Mouse (Mus musculus): ENCODE measurements at regions not wholly inside any gene's neighbourhood (a gene's known extent, or its start where the extent isn't known, plus 50 kb on each side); places are given as distances from the start of the nearest gene placed in this dataset.
"Not testable (repeated sequence)": the region's sequence is repeated elsewhere in the genome, so short reads cannot be mapped to it uniquely, and the experiment has no call there.

DNA sequence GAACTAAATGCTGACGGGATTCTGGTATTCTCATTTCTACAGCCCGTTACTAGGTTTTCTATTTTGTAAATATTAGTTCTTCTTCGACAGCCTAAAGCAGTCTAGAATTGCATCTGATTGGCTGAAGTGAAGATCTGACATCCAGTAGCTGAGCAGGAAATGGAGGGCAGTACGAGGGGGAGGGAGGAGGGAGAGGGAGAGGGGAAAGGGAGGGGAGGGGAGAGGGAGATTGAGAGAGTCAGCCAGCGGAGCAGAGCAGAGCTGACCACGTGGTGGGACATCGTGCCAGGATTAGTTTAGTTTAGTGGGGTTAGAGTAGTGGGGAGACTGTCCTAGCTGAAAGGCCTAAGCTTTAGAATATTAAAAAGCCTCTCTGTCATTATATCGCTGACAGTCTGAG, 141.8 kb downstream of the Katnal1 start:
- Histone ChIP-seq H3K4me3 (ENCODE audit: insufficient read depth, low read length) (no peak overlapping the region), H3K27ac (ENCODE audit: insufficient read depth, low read length) (no peak overlapping the region), H3K4me1 (ENCODE audit: control insufficient read depth, insufficient read depth, low read length) (no peaks in the 10 kb centered on the region)
- no peak for TF ChIP-seq POLR2A (IDR thresholded peaks at IDR 0.05; ENCODE audit: low read depth, low read length)
- no peak for TF ChIP-seq CTCF (IDR thresholded peaks at IDR 0.05; ENCODE audit: borderline replicate concordance, insufficient read depth, low read length)

DNA sequence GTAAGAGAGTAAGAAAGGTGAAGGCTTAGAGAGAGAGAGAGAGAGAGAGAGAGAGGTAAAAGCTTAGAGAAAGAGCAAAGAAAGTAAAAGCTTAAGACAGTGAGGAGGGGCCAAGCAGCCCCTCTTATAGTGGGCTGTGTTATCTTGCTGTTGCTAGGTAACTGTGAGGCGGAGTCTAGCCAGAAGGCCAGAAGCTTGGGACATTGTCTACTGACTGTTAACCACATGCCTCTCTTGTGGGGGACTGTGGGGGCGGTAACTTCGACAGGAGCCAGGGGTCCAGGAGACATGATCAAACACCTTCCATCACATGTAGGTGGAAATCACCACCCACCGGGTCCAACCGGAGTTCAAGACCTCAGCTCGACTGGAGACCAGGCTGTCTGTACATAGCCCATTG, 148.0 kb downstream of the Katnal1 start:
- not testable (repeated sequence) for H3K4me1 ChIP-seq (ENCODE audit: control insufficient read depth, insufficient read depth, low read length); H3K4me3 ChIP-seq (ENCODE audit: insufficient read depth, low read length); H3K27ac ChIP-seq (ENCODE audit: insufficient read depth, low read length)

DNA sequence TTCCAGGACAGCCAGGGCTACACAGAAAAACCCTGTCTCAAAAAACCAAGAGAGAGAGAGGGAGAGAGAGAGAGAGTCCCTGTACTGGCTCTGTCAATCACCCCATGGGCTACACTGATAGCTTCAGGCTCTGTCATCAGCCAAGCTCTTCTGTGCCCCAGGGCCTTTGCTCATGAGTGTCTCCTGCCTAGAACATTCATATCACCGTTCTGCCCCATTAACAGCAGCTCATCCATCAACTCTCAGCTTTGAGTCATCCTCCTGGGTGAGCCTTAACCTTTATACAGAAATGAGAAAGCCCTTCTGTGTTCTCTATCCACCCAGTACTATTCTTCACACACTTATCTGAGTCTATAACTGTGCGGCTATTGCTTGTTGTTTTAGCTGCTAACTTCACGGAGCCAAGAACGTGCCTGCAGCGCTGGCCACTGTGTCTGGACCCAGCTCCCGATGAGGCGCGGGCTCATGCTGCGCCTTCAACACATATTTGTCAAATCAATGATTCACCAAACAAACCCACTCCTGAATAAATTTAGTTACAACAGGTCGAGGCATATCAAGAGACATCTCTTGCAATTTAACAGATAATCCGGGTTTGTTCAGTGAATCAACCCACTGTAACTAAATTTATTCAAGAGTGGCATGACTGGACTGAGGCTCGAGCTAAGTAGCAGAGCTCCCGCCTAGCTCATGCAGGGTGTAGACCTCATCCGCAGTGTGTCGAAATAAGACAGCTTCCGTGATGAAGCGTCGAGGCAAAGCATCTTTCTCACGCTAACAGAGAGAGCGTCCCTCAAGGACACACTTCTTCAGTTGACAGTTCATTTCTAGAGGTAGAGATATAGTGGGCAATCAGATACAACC, 152.1 kb downstream of the Katnal1 start:
- no peak overlapping the region for H3K4me3 ChIP-seq (ENCODE audit: insufficient read depth, low read length)
- H3K27ac ChIP-seq (ENCODE audit: insufficient read depth, low read length) = no peak overlapping the region
- TF ChIP-seq CTCF (IDR thresholded peaks at IDR 0.05; ENCODE audit: borderline replicate concordance, insufficient read depth, low read length) (no peak), POLR2A (IDR thresholded peaks at IDR 0.05; ENCODE audit: low read depth, low read length) (no peak)
- H3K4me1 ChIP-seq (ENCODE audit: control insufficient read depth, insufficient read depth, low read length) = no peaks in the 10 kb centered on the region

DNA sequence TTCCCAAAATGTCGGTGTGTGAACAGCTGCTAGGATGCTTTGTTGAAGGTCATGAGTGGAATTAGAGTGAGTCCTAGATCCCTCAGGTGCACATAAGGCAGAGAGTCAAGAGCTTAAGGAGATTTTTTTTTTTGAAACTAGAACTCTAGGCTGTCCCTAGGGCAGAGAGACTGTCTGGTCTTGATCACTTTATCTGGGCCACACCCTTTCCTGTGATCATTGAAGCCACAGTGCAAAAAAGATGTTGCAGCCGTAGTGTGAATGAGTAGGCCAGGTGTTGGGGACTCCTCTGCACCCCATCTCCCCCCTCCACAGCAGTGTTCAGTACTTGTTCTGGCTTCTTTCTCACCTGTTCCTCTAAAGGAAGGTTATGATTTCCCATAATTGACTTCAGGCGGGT, 153.9 kb downstream of the Katnal1 start:
- no peaks in the 10 kb centered on the region for H3K4me1 ChIP-seq (ENCODE audit: control insufficient read depth, insufficient read depth, low read length)
- no peak overlapping the region for H3K4me3 ChIP-seq (ENCODE audit: insufficient read depth, low read length)
- H3K27ac ChIP-seq (ENCODE audit: insufficient read depth, low read length) = no peak overlapping the region
- no peak for TF ChIP-seq POLR2A (IDR thresholded peaks at IDR 0.05; ENCODE audit: low read depth, low read length)
- no peak for TF ChIP-seq CTCF (IDR thresholded peaks at IDR 0.05; ENCODE audit: borderline replicate concordance, insufficient read depth, low read length)

DNA sequence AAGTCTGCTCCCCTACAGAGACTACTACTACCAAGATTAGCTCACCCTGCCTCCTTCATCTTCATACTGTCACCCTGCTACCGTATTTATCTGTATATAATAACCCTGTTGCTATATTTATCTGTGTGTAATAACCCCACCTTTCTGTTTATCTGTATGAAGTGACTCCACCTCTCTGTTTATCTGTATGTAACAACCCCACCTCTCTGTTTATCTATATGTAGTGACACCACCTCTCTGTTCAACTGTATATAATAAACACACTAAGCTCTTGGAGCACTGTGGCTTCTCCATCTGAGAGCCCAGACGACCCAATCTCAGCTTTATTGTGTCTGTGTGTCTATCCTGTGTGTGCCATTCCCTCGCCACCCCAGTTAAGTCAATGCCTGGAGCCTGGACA, 154.7 kb downstream of the Katnal1 start:
- H3K4me3 ChIP-seq (ENCODE audit: insufficient read depth, low read length) = no peak overlapping the region
- TF ChIP-seq POLR2A (IDR thresholded peaks at IDR 0.05; ENCODE audit: low read depth, low read length) (no peak), CTCF (IDR thresholded peaks at IDR 0.05; ENCODE audit: borderline replicate concordance, insufficient read depth, low read length) (no peak)
- no peak overlapping the region for H3K27ac ChIP-seq (ENCODE audit: insufficient read depth, low read length)
- no peaks in the 10 kb centered on the region for H3K4me1 ChIP-seq (ENCODE audit: control insufficient read depth, insufficient read depth, low read length)

DNA sequence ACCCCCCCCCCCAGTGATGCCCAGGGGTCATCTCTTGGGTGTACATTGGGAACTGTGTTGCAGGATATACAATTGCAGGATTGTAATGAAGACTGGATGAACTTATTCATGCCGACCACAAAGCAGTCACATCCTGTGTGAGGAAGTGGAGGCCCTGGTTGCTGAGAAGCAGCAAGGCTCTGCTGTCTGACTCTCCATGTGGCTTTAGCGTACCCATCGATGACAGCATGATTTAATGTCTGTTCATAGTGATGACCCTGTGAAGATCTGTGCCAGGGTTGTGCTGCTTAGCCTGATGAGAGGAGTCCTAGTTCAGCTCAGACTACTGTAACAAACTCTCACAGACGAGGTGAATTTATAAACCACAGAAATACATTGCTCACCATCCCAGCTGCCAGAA, 159.7 kb downstream of the Katnal1 start:
- no peak overlapping the region for H3K27ac ChIP-seq (ENCODE audit: insufficient read depth, low read length)
- H3K4me3 ChIP-seq (ENCODE audit: insufficient read depth, low read length) = no peak overlapping the region
- H3K4me1 ChIP-seq (ENCODE audit: control insufficient read depth, insufficient read depth, low read length) = no peaks in the 10 kb centered on the region
- TF ChIP-seq POLR2A (IDR thresholded peaks at IDR 0.05; ENCODE audit: low read depth, low read length) (no peak), CTCF (IDR thresholded peaks at IDR 0.05; ENCODE audit: borderline replicate concordance, insufficient read depth, low read length) (no peak)

DNA sequence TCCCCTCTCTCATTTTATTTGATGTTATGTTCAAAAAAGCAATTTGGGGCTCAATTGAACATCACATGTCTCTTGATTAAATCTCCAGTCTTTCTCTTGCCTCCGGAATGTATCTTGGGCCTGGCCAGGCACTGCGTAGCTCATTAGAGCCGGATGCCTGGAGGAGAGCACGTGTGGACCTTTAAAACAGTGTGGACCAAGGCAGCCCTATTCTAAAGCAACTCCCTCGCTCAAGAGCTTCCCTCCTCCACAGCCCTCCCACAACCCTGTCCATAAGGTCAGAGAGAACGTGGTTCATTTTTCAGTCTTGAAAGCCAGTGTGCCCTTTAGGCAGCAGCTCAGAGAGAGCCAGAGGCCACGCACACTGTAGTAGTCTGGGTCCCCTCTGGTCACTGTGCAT, 160.8 kb downstream of the Katnal1 start:
- Histone ChIP-seq H3K4me3 (ENCODE audit: insufficient read depth, low read length) (no peak overlapping the region), H3K4me1 (ENCODE audit: control insufficient read depth, insufficient read depth, low read length) (no peaks in the 10 kb centered on the region), H3K27ac (ENCODE audit: insufficient read depth, low read length) (no peak overlapping the region)
- no peak for TF ChIP-seq CTCF (IDR thresholded peaks at IDR 0.05; ENCODE audit: borderline replicate concordance, insufficient read depth, low read length)
- no peak for TF ChIP-seq POLR2A (IDR thresholded peaks at IDR 0.05; ENCODE audit: low read depth, low read length)

DNA sequence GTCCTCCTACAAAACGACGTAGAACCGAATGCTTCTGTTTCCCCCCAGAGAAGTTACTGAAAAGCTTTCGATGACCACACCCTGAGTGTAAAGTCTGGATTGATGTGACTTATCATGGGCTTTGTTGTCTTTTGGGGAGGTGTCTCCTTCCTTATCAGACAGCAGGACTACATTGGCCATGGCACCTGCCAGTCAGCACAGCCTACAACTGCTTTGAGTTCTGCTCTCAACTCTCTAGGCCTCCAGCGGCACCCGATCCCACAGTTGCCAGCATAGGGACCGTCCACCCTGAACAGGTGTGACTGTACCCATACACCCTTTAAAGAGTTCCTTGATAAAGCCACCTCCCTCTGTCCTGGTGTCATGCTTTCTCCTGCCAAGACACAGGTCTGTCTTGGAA, 163.1 kb downstream of the Katnal1 start:
- Histone ChIP-seq H3K4me1 (ENCODE audit: control insufficient read depth, insufficient read depth, low read length) (no peaks in the 10 kb centered on the region), H3K27ac (ENCODE audit: insufficient read depth, low read length) (no peak overlapping the region), H3K4me3 (ENCODE audit: insufficient read depth, low read length) (no peak overlapping the region)
- TF ChIP-seq CTCF (IDR thresholded peaks at IDR 0.05; ENCODE audit: borderline replicate concordance, insufficient read depth, low read length) (no peak), POLR2A (IDR thresholded peaks at IDR 0.05; ENCODE audit: low read depth, low read length) (no peak)

DNA sequence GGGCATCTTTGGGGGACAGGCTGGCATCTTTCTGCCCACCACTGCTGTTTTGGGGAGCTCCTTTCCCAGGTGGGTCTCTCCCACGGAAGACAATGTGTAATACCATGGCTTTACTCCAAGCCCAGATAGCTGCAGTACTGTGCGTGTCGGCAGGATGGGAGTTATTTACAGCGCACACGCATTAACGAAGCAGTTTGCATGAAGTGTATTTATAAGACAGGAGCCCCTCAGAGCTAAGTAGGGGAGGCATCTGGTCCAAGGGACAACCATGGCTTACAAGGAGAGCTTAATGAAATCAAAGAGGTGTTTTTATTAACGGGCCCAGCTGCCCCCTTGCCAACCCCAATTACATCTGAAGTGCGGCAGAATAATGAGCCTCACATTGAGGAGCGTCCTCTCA, 169.0 kb downstream of the Katnal1 start:
- Histone ChIP-seq H3K4me3 (ENCODE audit: insufficient read depth, low read length) (no peak overlapping the region), H3K27ac (ENCODE audit: insufficient read depth, low read length) (no peak overlapping the region), H3K4me1 (ENCODE audit: control insufficient read depth, insufficient read depth, low read length) (no peaks in the 10 kb centered on the region)
- TF ChIP-seq POLR2A (IDR thresholded peaks at IDR 0.05; ENCODE audit: low read depth, low read length) (no peak), CTCF (IDR thresholded peaks at IDR 0.05; ENCODE audit: borderline replicate concordance, insufficient read depth, low read length) (no peak)

DNA sequence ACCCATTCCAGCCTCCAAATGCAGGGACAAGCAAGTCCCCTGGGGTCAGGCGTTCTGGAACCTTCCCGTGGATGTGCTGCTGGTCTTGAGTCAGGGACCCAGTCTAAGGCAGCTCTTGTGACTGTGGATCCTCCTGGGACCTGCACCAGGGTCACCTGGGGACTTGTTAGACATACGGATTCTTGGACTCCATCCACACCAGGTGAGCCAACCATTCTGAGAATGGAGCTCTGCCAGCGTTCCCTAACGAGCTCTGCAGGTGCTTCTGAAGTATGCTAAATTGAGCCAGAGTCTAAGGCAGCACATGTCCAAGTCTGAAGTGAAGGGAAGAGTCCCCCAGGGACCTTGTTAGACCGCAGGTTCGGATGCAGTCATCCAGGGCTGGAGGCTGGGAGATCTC, 170.3 kb downstream of the Katnal1 start:
- H3K27ac ChIP-seq (ENCODE audit: insufficient read depth, low read length) = no peak overlapping the region
- no peak overlapping the region for H3K4me3 ChIP-seq (ENCODE audit: insufficient read depth, low read length)
- H3K4me1 ChIP-seq (ENCODE audit: control insufficient read depth, insufficient read depth, low read length) = no peaks in the 10 kb centered on the region
- TF ChIP-seq POLR2A (IDR thresholded peaks at IDR 0.05; ENCODE audit: low read depth, low read length) = no peak
- no peak for TF ChIP-seq CTCF (IDR thresholded peaks at IDR 0.05; ENCODE audit: borderline replicate concordance, insufficient read depth, low read length)

Data from embryonic fibroblast, embryonic 13.5 days (primary cell).